Mouse (Mus musculus): ENCODE measurements around the gene Arl5b.

- TF ChIP-seq GATA1 (IDR thresholded peaks at IDR 0.05; ENCODE audit: borderline replicate concordance, low read length), result no peak
- no peak for TF ChIP-seq FLI1 (IDR thresholded peaks at IDR 0.05; ENCODE audit: low read length)
Observed at GRCm38 (mm10) chr2:15063815-15064214, 14.6 kb downstream of the Arl5b start.
